Mouse (Mus musculus) lung, postnatal 0 days (tissue): ENCODE measurements around the gene Fer1l4.

Experiments
- CTCF ChIP-seq: IDR thresholded peaks from 2 replicates; pipeline ENCODE4 v1.5.1; 2016; ENCODE audit warnings: antibody characterized with exemption, mild to moderate bottlenecking
- EP300 ChIP-seq: IDR thresholded peaks from 2 replicates; pipeline ENCODE4 v1.6.1; 2016; ENCODE audit warnings: antibody characterized with exemption, mild to moderate bottlenecking, control low read depth

DNA sequence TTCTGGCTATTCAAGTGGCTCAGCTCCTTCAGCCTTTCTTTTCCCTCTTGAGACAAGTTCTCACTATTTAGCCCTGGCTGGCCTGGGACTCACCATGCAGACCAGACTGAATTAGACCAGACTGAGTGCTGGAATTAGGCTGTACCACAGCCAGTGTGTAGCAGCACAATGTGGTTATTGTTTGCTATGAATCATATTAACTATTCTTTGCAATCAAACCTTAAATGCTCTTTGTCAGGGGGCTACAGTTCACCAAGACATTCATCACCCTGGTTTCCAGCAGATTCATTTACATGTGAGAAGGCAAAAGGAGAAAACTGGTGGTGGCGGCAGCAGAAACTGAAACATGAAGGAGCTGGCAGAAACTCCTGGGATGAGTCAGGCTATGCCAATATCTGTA lies 37.1 kb upstream of the Fer1l4 start:
- TF ChIP-seq CTCF = no peak
- TF ChIP-seq EP300 = no peak
